Mouse (Mus musculus) lung, postnatal 0 days (tissue): ENCODE measurements around the gene Plekhh3. TPM values are rescaled to one million over a fixed set of nuclear protein-coding genes. Genes with fewer than 3 reads are reported as not detected.

Experiments used
- ATAC-seq: fragments of 200-750 bp; cut with Nextera tagmentation; 2 replicates; pipeline ENCODE4 v1.8.0; 2017; ENCODE audit warnings: moderate library complexity
- DNase-seq: peaks from one replicate; pipeline ENCODE4 v3.0.0-alpha.2; 2016; ENCODE audit warnings: low spot score
- H3K27ac ChIP-seq: fragments of 300-500 bp; sonication (generic); 2 replicates; pipeline ENCODE4 v1.5.1; 2014; ENCODE audit warnings: antibody characterized with exemption, mild to moderate bottlenecking, low read length, mixed read lengths
- H3K27me3 ChIP-seq: fragments of 300-500 bp; sonication (generic); replicated peaks from 2 replicates; pipeline ENCODE4 v1.6.1; 2014; ENCODE audit warnings: low read length, mixed read lengths; ENCODE audit not compliant: insufficient read depth
- H3K36me3 ChIP-seq: fragments of 300-500 bp; sonication (generic); 2 replicates; pipeline ENCODE4 v1.6.1; 2014; ENCODE audit warnings: low read length, mixed read lengths; ENCODE audit not compliant: insufficient read depth
- H3K4me1 ChIP-seq: fragments of 300-500 bp; sonication (generic); 2 replicates; pipeline ENCODE4 v1.6.1; 2014; ENCODE audit warnings: antibody characterized with exemption, low read depth, low read length, mixed read lengths; ENCODE audit not compliant: insufficient read depth
- H3K4me2 ChIP-seq: fragments of 300-500 bp; sonication (generic); replicated peaks from 2 replicates; pipeline ENCODE4 v1.6.1; 2014; ENCODE audit warnings: low read depth, mild to moderate bottlenecking, low read length, moderate library complexity, mixed read lengths
- H3K4me3 ChIP-seq: fragments of 300-500 bp; sonication (generic); 2 replicates; pipeline ENCODE4 v1.5.1; 2014; ENCODE audit warnings: low read depth, low read length
- H3K9ac ChIP-seq: fragments of 300-500 bp; sonication (generic); replicated peaks from 2 replicates; pipeline ENCODE4 v1.6.1; 2014; ENCODE audit warnings: low read depth, mild to moderate bottlenecking
- H3K9me3 ChIP-seq: fragments of 300-500 bp; sonication (generic); 2 replicates; pipeline ENCODE4 v1.6.1; 2016; ENCODE audit warnings: low read length, mixed read lengths
- CTCF ChIP-seq: IDR thresholded peaks from 2 replicates; pipeline ENCODE4 v1.5.1; 2016; ENCODE audit warnings: antibody characterized with exemption, mild to moderate bottlenecking
- EP300 ChIP-seq: IDR thresholded peaks from 2 replicates; pipeline ENCODE4 v1.6.1; 2016; ENCODE audit warnings: antibody characterized with exemption, mild to moderate bottlenecking, control low read depth
- WGBS: fragments of 180-500 bp; shearing (Covaris S2); extraction: QIAGEN DNeasy Blood & Tissue Kit; methylation state at CpG from one replicate; pipeline ENCODE4 v1.1.7; 2014; 5-methylcytosine and 5-hydroxymethylcytosine counted together
- polyA plus RNA-seq: library from polyadenylated mRNA; unstranded; fragments of >200 nt; fragmentation: Nextera tagmentation; extraction: Ambion mirVana; gene quantifications from 2 replicates; pipeline ENCODE4 v1.2.1, GENCODE M21; 2015

The Plekhh3 gene
- polyA plus RNA-seq: 12.3 and 14.2 TPM in 2 replicates

DNA sequence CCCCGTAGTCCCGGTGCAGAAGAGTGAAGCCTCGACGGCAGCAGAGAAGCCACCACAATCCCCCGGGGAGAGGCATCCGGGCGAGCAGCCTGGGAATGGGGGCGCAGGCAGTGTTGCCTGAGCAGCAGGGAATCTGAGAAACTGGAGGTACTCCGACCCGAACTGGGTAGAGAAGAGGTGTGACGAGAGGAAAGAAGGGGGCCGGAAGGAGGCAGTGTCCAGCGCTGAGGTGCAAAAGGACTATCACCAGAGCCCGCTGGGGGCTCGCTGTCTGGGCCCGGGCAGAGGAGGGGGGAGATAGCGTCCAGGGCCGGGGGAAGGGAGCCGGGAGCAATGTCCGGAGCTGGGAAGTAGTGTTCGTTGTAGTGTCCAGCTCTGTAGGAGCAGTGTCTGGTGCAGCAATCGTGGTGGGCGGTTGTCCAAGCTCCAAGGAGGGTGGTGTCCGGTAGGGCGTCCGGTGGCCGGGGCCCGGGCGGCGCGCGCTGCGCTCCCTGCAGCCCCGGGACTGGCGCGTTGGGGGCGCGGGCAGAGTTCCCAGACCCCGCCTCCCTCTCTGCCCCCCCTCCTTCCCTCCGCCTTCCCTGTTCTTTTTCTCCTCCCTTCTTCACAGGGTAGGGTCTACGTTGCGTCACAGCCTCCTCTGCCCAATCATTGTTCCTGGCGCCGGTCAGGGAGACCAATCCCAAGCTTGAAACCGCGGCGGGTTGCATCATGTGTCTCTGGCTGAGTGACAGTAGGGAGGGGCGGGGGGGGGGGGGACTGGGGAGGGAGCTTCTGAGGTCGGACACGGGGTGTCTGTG, at the start of gene Plekhh3:
Gene Plekhh3 (minus strand): TSS at position 541 of the 800 bp plus-strand sequence.
- under 1% methylated on average over 34 of the region's 50 CpGs for WGBS
- Histone ChIP-seq H3K9ac (peak within 1 kb of the TSS; percentile 74), H3K4me1 (peaks cover 34% of the 10 kb centered on the region), H3K27ac (peak within 1 kb of the TSS; percentile 95), H3K27me3 (peaks cover 5% of the 10 kb centered on the region), H3K4me2 (peak within 1 kb of the TSS; percentile 75), H3K36me3 (peaks cover 7% of the 10 kb centered on the region), H3K9me3 (no peaks in the 10 kb centered on the region), H3K4me3 (peak within 1 kb of the TSS; percentile 68)
- TF ChIP-seq EP300 (no peak), CTCF (peak; percentile 27; the same call in 1 of the 2 replicates)
- peak; percentile 92 for ATAC-seq
- DNase-seq: peak; percentile 99

- WGBS: 14% methylated on average over 2 of the region's 2 CpGs
- DNase-seq (peak; percentile 21), ATAC-seq (peak; percentile 39; the same call in 1 of the 2 replicates)
- Histone ChIP-seq H3K9me3 (no peaks in the 10 kb centered on the region), H3K27me3 (no peaks in the 10 kb centered on the region), H3K4me3 (no peak overlapping the region), H3K4me1 (no peaks in the 10 kb centered on the region; the same call in 1 of the 2 replicates), H3K4me2 (no peak overlapping the region), H3K9ac (no peak overlapping the region), H3K36me3 (peaks cover under 1% of the 10 kb centered on the region; the same call in 1 of the 2 replicates), H3K27ac (peak overlapping the region; percentile 65)
- TF ChIP-seq CTCF: no peak
- TF ChIP-seq EP300: no peak
Observed at GRCm38 (mm10) chr11:101220853-101221252, 49.7 kb upstream of the Plekhh3 start.

DNA sequence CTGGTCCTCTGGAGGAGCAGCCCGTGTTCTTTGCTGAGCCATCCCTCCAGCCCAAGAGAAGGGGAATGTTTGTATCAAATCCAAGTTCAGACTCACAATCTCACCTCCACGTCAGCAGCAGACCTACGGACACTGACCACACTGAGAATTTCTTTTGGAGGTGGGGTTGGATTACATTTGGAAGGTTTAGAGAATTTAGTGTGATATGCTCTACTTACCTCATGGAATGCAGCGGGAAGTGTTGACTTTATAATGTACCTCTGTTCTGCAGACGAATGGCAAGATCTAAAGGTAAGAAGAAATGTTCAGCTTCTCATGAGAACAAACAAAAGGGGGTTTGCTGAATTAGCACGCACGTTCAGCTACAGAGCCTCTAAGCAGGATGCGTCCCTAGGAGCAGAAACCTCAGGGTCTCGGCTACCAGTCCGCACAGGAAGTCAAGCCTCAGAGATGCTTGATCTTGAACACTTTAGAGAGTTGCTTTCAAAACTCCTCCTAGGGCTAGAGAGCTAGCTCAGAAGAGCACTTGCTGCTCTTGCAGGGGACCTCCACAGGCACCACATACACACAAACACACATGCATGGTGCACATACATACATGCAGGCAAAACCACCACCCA, 47.4 kb upstream of the Plekhh3 start:
- Histone ChIP-seq H3K4me3 (no peak overlapping the region), H3K9me3 (no peaks in the 10 kb centered on the region), H3K9ac (no peak overlapping the region), H3K36me3 (peaks cover 20% of the 10 kb centered on the region; the same call in 1 of the 2 replicates), H3K4me1 (no peaks in the 10 kb centered on the region), H3K27ac (no peak overlapping the region), H3K27me3 (no peaks in the 10 kb centered on the region), H3K4me2 (no peak overlapping the region)
- 58% methylated on average over 10 of the region's 10 CpGs for WGBS
- no peak for DNase-seq
- ATAC-seq: no peak
- TF ChIP-seq CTCF (no peak), EP300 (no peak)

GRCm38 (mm10) chr11:101216936-101217335, 45.8 kb upstream of the Plekhh3 start:
- WGBS: 95% methylated on average over 5 of the region's 5 CpGs
- no peak overlapping the region for H3K4me2 ChIP-seq
- ATAC-seq (no peak), DNase-seq (no peak)
- no peak overlapping the region for H3K27ac ChIP-seq
- H3K4me1 ChIP-seq: no peaks in the 10 kb centered on the region
- no peaks in the 10 kb centered on the region for H3K9me3 ChIP-seq
- H3K27me3 ChIP-seq: no peaks in the 10 kb centered on the region
- no peak for TF ChIP-seq CTCF
- no peak for TF ChIP-seq EP300
- H3K36me3 ChIP-seq: peaks cover 28% of the 10 kb centered on the region
- H3K9ac ChIP-seq: no peak overlapping the region
- H3K4me3 ChIP-seq: no peak overlapping the region

DNA sequence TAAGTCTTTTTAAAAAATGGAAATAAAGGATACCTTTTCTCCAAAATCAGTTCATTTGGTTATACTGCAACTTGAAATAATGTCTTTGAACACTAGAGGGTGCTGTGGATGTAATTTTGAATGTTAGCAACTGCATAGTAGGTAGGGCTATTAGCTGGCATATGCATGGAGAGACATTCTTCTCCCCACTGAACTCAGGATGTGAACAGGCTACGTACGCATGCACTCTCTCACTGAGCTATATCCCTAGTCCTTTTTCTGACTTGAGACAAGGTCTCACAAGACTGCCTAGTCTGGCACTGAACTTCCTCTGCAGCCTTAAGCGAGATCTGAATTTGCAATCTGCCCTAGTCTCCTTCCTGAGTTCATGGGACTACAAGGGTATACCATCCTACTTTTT, 40.8 kb upstream of the Plekhh3 start:
- Histone ChIP-seq H3K27ac (0 out of 2 replicates have a peak overlapping the region, but pooled peaks have one; percentile 32), H3K4me2 (no peak overlapping the region), H3K4me3 (no peak overlapping the region), H3K9ac (no peak overlapping the region), H3K9me3 (no peaks in the 10 kb centered on the region), H3K27me3 (no peaks in the 10 kb centered on the region), H3K36me3 (peaks cover 52% of the 10 kb centered on the region), H3K4me1 (no peaks in the 10 kb centered on the region)
- DNase-seq (peak; percentile 91), ATAC-seq (peak; percentile 92)
- WGBS: 30% methylated on average over 3 of the region's 3 CpGs
- TF ChIP-seq EP300: no peak
- peak; percentile 86 for TF ChIP-seq CTCF

- WGBS: 21% methylated on average over 7 of the region's 7 CpGs
- Histone ChIP-seq H3K4me1 (no peaks in the 10 kb centered on the region), H3K36me3 (peaks cover 53% of the 10 kb centered on the region), H3K27me3 (no peaks in the 10 kb centered on the region), H3K27ac (no peak overlapping the region), H3K9me3 (no peaks in the 10 kb centered on the region), H3K4me3 (no peak overlapping the region), H3K9ac (no peak overlapping the region), H3K4me2 (no peak overlapping the region)
- no peak for TF ChIP-seq EP300
- peak; percentile 78 for TF ChIP-seq CTCF
- DNase-seq (peak; percentile 69), ATAC-seq (no peak)
Observed at GRCm38 (mm10) chr11:101200986-101201385, 29.8 kb upstream of the Plekhh3 start.
